Mouse (Mus musculus): ENCODE measurements at regions not wholly inside any gene's neighbourhood (a gene's known extent, or its start where the extent isn't known, plus 50 kb on each side); places are given as distances from the start of the nearest gene placed in this dataset.
"Not testable (repeated sequence)": the region's sequence is repeated elsewhere in the genome, so short reads cannot be mapped to it uniquely, and the experiment has no call there.

DNA sequence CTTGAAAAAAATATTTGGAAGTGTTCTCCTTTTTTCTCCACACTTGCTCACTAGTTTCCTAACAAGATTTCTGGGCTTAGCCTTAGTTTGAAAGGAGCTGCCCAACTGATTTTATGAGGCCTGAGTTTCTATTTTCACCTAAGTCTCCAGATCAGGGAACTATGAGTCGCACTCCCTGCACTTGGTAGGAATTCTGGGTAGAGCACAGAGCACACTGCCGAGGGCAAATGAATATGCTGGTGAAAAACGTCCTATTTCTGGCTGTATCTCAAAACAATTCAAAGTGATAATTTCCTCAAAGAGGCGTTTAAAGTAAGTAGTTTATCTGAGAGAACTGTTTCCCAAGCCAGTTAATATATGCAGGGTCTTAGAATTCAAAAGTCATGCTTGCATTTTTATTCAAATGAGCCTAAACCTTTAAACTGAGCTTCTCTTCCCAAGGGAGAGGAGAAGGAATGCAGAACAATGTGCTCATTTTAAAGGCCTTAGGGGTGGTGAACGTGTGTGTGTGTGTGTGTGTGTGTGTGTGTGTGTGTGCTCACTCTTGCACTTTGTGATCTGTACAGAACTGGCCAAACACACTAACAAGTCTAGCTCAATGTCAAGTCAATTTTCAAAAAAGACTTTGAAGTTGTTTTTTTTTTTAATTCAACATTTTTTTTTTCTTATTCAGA lies 156.9 kb downstream of the Wdr20rt start:
- 40% methylated on average over 5 of the region's 5 CpGs for WGBS (ENCODE audit: insufficient replicate concordance)

DNA sequence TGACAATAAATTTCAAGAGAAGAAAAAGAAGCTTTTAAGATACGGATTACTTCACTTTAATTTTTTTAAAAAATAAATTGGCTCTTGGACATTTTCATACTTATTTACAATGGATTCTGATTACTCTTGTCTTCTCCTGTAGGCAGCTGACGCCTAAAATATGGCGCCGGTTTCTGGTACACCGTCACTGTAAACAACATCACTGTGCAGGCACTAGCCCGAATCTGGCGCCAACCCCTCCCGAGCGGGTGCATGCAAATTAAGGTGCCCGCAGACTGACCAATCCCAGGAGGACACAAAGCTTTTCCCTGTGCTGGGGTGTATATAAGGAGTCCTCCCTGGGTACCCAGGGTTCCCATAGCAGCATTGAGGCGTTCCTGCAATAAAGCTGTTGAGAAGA lies 157.5 kb downstream of the Wdr20rt start:
- H3K4me3 ChIP-seq (ENCODE audit: insufficient read depth in 1 of 2, low read depth in 2 of 2, low read length in 2 of 2); H3K27me3 ChIP-seq (ENCODE audit: control insufficient read depth, insufficient read depth, low read length); H3K9ac ChIP-seq (replicated peaks); H3K4me2 ChIP-seq (ENCODE audit: low read depth); H3K9me3 ChIP-seq (ENCODE audit: control insufficient read depth, low read length); H3K36me3 ChIP-seq (replicated peaks; ENCODE audit: control insufficient read depth, insufficient read depth, low read depth); H3K27ac ChIP-seq; H3K4me1 ChIP-seq (replicated peaks; ENCODE audit: control insufficient read depth in 2 of 2, insufficient read depth in 2 of 2, low read length in 1 of 2); DNase-seq (ENCODE audit: low read depth in 3 of 3, low spot score in 3 of 3); ATAC-seq (ENCODE audit: insufficient read depth): not testable (repeated sequence)
- 82% methylated on average over 11 of the region's 11 CpGs for whole genome bisulfite sequencing (ENCODE audit: insufficient replicate concordance)

More for the DNA sequence above, 156.9 kb downstream of the Wdr20rt start:
- no peaks in the 10 kb centered on the region for H3K4me1 ChIP-seq (replicated peaks; ENCODE audit: control insufficient read depth in 2 of 2, insufficient read depth in 2 of 2, low read length in 1 of 2)
- no peaks in the 10 kb centered on the region for H3K27me3 ChIP-seq (ENCODE audit: control insufficient read depth, insufficient read depth, low read length)
- H3K27ac ChIP-seq: no peak overlapping the region
- no peak overlapping the region for H3K4me2 ChIP-seq (ENCODE audit: low read depth)
- H3K36me3 ChIP-seq (replicated peaks; ENCODE audit: control insufficient read depth, insufficient read depth, low read depth): no peaks in the 10 kb centered on the region
- H3K9ac ChIP-seq (replicated peaks): no peak overlapping the region
- no peaks in the 10 kb centered on the region for H3K9me3 ChIP-seq (ENCODE audit: control insufficient read depth, low read length)
- ATAC-seq (ENCODE audit: insufficient read depth) (no peak), DNase-seq (ENCODE audit: low read depth in 3 of 3, low spot score in 3 of 3) (no peak)
- TF ChIP-seq EP300 (IDR thresholded peaks at IDR 0.05; ENCODE audit: low read depth) (no peak), CTCF (IDR thresholded peaks at IDR 0.05; ENCODE audit: low read depth) (no peak)
- H3K4me3 ChIP-seq (ENCODE audit: insufficient read depth in 1 of 2, low read depth in 2 of 2, low read length in 2 of 2): no peak overlapping the region

- Histone ChIP-seq H3K9me3 (ENCODE audit: control insufficient read depth, low read length) (no peaks in the 10 kb centered on the region), H3K9ac (replicated peaks) (no peak overlapping the region), H3K4me2 (ENCODE audit: low read depth) (no peak overlapping the region), H3K4me1 (replicated peaks; ENCODE audit: control insufficient read depth in 2 of 2, insufficient read depth in 2 of 2, low read length in 1 of 2) (no peaks in the 10 kb centered on the region; a peak in 1 of 4 replicates), H3K4me3 (ENCODE audit: insufficient read depth in 1 of 2, low read depth in 2 of 2, low read length in 2 of 2) (no peak overlapping the region), H3K27ac (no peak overlapping the region), H3K27me3 (ENCODE audit: control insufficient read depth, insufficient read depth, low read length) (no peaks in the 10 kb centered on the region), H3K36me3 (replicated peaks; ENCODE audit: control insufficient read depth, insufficient read depth, low read depth) (no peaks in the 10 kb centered on the region)
- no peak for DNase-seq (ENCODE audit: low read depth in 3 of 3, low spot score in 3 of 3)
- ATAC-seq (ENCODE audit: insufficient read depth): no peak
- 47% methylated on average over 2 of the region's 2 CpGs for WGBS (ENCODE audit: insufficient replicate concordance)
- TF ChIP-seq EP300 (IDR thresholded peaks at IDR 0.05; ENCODE audit: low read depth) (no peak), CTCF (IDR thresholded peaks at IDR 0.05; ENCODE audit: low read depth) (no peak)
Measured at GRCm38 (mm10) chr12:65386005-65386645, 160.8 kb downstream of the Wdr20rt start.

DNA sequence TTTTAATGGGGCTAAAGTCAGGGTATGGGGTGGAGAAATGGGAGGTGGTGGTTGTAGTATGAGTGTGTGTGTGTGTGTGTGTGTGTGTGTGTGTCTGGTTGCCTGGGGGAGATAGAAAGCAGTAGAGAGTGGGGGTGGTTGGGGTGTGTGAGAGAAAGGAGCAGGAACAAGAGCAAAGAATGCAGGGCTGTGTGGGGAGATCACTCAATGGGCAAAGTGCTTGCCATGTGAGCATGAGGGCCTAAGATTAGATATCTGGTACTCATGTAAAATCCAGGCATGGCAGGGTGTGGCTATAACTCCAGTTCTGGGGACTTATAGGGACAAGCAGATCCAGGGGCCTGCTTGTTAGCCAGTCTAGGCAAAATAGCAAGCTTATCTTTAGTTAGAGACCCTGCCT lies 161.7 kb downstream of the Wdr20rt start:
- no peak overlapping the region for H3K9ac ChIP-seq (replicated peaks)
- no peak overlapping the region for H3K27ac ChIP-seq
- no peak overlapping the region for H3K4me2 ChIP-seq (ENCODE audit: low read depth)
- no peaks in the 10 kb centered on the region for H3K27me3 ChIP-seq (ENCODE audit: control insufficient read depth, insufficient read depth, low read length)
- no peaks in the 10 kb centered on the region for H3K36me3 ChIP-seq (replicated peaks; ENCODE audit: control insufficient read depth, insufficient read depth, low read depth)
- H3K4me1 ChIP-seq (replicated peaks; ENCODE audit: control insufficient read depth in 2 of 2, insufficient read depth in 2 of 2, low read length in 1 of 2): no peaks in the 10 kb centered on the region; a peak in 1 of 4 replicates
- no peak for DNase-seq (ENCODE audit: low read depth in 3 of 3, low spot score in 3 of 3)
- no peak overlapping the region for H3K4me3 ChIP-seq (ENCODE audit: insufficient read depth in 1 of 2, low read depth in 2 of 2, low read length in 2 of 2)
- no peak for ATAC-seq (ENCODE audit: insufficient read depth)
- TF ChIP-seq EP300 (IDR thresholded peaks at IDR 0.05; ENCODE audit: low read depth): no peak
- TF ChIP-seq CTCF (IDR thresholded peaks at IDR 0.05; ENCODE audit: low read depth): no peak
- no peaks in the 10 kb centered on the region for H3K9me3 ChIP-seq (ENCODE audit: control insufficient read depth, low read length)

- no peak overlapping the region for H3K27ac ChIP-seq
- H3K27me3 ChIP-seq (ENCODE audit: control insufficient read depth, insufficient read depth, low read length): no peaks in the 10 kb centered on the region
- H3K9me3 ChIP-seq (ENCODE audit: control insufficient read depth, low read length): no peaks in the 10 kb centered on the region
- H3K4me1 ChIP-seq (replicated peaks; ENCODE audit: control insufficient read depth in 2 of 2, insufficient read depth in 2 of 2, low read length in 1 of 2): no peaks in the 10 kb centered on the region; a peak in 1 of 4 replicates
- TF ChIP-seq EP300 (IDR thresholded peaks at IDR 0.05; ENCODE audit: low read depth) (no peak), CTCF (IDR thresholded peaks at IDR 0.05; ENCODE audit: low read depth) (no peak)
- DNase-seq (ENCODE audit: low read depth in 3 of 3, low spot score in 3 of 3): no peak
- no peak overlapping the region for H3K9ac ChIP-seq (replicated peaks)
- H3K4me2 ChIP-seq (ENCODE audit: low read depth): no peak overlapping the region
- no peaks in the 10 kb centered on the region for H3K36me3 ChIP-seq (replicated peaks; ENCODE audit: control insufficient read depth, insufficient read depth, low read depth)
- 59% methylated on average over 2 of the region's 2 CpGs for WGBS (ENCODE audit: insufficient replicate concordance)
- no peak for ATAC-seq (ENCODE audit: insufficient read depth)
- no peak overlapping the region for H3K4me3 ChIP-seq (ENCODE audit: insufficient read depth in 1 of 2, low read depth in 2 of 2, low read length in 2 of 2)
Measured at GRCm38 (mm10) chr12:65389512-65389911, 164.2 kb downstream of the Wdr20rt start.

Data from liver, embryonic 14.5 days (tissue).